Mouse (Mus musculus) natural killer cell, adult 2 months (primary cell): ENCODE results near the gene Cdca5.

ENCODE experiments used
- DNase-seq, 2 experiments: peaks; one replicate each; pipeline ENCODE4 v3.0.0; 2022; ENCODE audit warnings: low spot score in 2 of 2

Cdca5 gene

DNA sequence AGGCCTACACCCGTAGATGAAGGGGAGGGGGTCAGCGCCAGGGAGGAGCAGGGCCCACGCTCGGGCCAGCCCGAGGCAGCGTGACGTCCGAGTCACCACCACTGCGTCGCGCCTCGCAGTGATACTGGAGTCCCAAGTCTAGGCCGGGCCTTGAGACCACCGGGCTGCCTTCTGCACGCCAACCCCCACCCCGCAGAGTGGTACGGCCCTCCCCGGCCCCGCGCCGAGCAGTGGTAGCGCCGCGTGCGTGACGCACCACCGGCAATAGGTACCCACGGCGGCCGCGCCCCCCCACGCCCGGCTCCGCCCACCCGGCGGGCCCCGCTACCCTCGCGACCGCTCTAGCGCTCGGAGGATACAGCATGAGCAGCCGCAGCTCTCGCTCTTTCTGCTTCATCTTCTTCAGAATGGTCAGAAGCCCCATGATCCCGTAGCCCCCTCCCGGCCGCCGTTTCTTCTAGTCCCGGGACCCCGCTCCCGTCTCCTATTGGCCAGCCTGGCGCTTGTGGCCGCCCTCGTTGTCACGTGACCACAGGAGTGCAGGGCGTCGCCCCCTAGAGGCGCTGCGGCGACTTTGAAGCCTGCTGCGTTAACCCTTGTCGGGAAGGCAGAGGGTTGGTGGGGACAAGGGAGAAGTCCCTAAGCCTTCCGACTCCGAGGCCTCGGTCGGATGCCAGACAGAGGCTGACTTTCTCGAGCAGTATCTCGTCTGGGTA, 56.1 kb downstream of the Cdca5 start, which contains the start of gene Batf2:
Gene Batf2 (plus strand): TSS at position 306 of the 716 bp plus-strand sequence.
- DNase-seq: peak; percentile 91 to 94

DNA sequence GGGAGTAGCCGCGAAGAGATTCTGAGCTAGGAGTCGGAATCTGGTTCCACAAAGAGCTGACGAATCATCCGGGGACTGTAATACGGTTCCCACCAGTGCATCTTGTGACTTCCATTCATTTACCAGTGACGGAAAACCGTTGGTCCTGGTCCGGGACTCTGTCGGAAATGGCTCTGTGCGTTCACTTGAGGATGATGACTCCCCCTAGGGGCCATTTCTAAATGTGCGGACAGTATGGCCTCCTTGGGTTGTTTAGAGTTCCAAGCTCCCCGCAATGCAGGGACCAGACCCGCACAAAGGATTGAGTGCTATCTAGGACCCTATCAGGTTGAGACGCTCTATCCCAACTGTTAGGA, 56.6 kb downstream of the Cdca5 start, which contains the start of gene Arl2:
Gene Arl2 (minus strand): TSS at position 155 of the 356 bp plus-strand sequence.
- peak; percentile 74 to 83 for DNase-seq
